Mouse (Mus musculus): ENCODE results near the gene Draxin. TPM values are rescaled to one million over a fixed set of nuclear protein-coding genes. Genes with fewer than 3 reads are reported as not detected.

Gene Draxin
- polyA plus RNA-seq, 1 experiment from 2014 or later = 17.4 TPM

DNA sequence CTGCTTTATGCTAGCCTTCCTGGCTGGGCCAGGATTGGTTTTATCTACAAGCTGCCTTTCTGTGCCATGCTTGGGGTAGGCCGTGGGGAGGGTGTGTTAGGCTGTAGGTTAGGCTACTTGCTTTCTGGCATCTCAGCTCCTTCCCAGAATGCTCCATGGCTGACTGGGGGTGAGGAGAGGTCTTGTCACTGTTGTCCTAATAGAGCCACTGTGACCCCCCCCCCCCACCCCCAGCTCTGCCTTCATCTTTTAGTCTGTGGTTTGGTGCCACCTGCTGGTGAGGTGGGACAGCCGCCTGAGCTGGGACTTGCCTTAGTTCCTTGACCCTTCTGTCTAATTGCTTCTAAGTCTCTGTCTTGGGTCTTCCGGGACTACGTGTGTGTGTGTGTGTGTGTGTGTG, 36.5 kb upstream of the Draxin start:
- no peak overlapping the region; the same call in 1 of the 2 replicates for H3K4me3 ChIP-seq (replicated peaks; ENCODE audit: low read length)
- 24% methylated on average over 4 of the region's 4 CpGs for WGBS
- ATAC-seq (ENCODE audit: low FRiP score) (0 out of 2 replicates have a peak, but pooled peaks have one; percentile 16), DNase-seq (ENCODE audit: low spot score) (no peak)
- H3K27ac ChIP-seq = peak overlapping the region; percentile 69
- H3K27me3 ChIP-seq (ENCODE audit: control insufficient read depth, insufficient read depth, low read length) = peaks cover 55% of the 10 kb centered on the region
- 0 out of 2 replicates have a peak overlapping the region, but pooled peaks have one; percentile 20 for H3K9ac ChIP-seq
- H3K9me3 ChIP-seq (ENCODE audit: control insufficient read depth, low read length) = no peaks in the 10 kb centered on the region
- H3K4me1 ChIP-seq (replicated peaks; ENCODE audit: control insufficient read depth, insufficient read depth, low read length) = peaks cover 21% of the 10 kb centered on the region
- H3K36me3 ChIP-seq (replicated peaks; ENCODE audit: control insufficient read depth, insufficient read depth) = no peaks in the 10 kb centered on the region
- peak overlapping the region; percentile 39 for H3K4me2 ChIP-seq (replicated peaks)

DNA sequence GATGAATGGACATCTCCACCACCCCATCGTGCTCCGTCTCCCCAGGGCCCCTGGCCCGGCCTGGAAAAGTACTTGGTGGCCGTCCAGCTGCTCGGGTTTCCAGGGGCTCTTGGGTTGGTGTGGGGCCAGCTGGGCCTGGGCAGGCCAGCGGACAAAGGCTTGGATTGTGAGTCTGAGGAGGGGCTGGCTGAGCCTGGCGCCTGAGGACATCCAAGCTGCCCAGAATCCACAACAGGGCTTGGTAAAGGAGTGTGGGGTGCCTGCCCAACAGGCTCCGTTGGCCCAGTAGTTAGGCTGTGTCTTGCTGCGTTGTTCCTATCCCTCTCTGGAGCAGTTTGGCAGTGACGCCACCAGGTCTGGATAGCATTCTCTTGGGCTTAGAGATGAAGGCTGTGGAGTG, 35.9 kb upstream of the Draxin start:
- 3% methylated on average over 10 of the region's 10 CpGs for WGBS
- Histone ChIP-seq H3K36me3 (replicated peaks; ENCODE audit: control insufficient read depth, insufficient read depth) (no peaks in the 10 kb centered on the region), H3K27me3 (ENCODE audit: control insufficient read depth, insufficient read depth, low read length) (peaks cover 60% of the 10 kb centered on the region), H3K4me1 (replicated peaks; ENCODE audit: control insufficient read depth, insufficient read depth, low read length) (peaks cover 21% of the 10 kb centered on the region), H3K4me2 (replicated peaks) (peak overlapping the region; percentile 39), H3K9me3 (ENCODE audit: control insufficient read depth, low read length) (no peaks in the 10 kb centered on the region), H3K4me3 (replicated peaks; ENCODE audit: low read length) (no peak overlapping the region; the same call in 1 of the 2 replicates), H3K9ac (peak overlapping the region; percentile 20; the same call in 1 of the 2 replicates), H3K27ac (peak overlapping the region; percentile 69)
- ATAC-seq (ENCODE audit: low FRiP score) (peak; percentile 70), DNase-seq (ENCODE audit: low spot score) (no peak)

DNA sequence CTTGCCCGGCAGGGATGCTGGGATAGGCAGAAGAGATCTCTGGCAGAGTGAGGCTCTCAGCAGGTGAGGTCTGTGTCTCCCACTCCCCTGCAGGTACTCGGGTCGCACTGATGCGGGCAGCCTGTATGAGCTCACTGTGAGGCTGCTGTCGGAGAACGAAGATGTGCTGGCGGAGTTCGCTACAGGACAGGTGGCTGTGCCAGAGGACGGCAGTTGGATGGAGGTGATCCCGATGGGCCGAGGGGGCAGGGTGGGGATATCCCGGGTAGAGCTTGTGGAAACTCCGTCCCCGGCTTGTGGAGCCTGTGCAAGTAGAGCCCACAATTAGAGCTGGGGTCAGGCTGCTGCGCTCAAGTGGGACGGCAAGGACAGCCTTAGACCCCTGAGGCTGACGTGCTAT, 35.1 kb upstream of the Draxin start:
- Histone ChIP-seq H3K4me3 (replicated peaks; ENCODE audit: low read length) (peak overlapping the region; percentile 27; the same call in 1 of the 2 replicates), H3K9me3 (ENCODE audit: control insufficient read depth, low read length) (no peaks in the 10 kb centered on the region), H3K4me2 (replicated peaks) (peak overlapping the region; percentile 2; the same call in 1 of the 2 replicates), H3K27ac (no peak overlapping the region), H3K36me3 (replicated peaks; ENCODE audit: control insufficient read depth, insufficient read depth) (no peaks in the 10 kb centered on the region), H3K27me3 (ENCODE audit: control insufficient read depth, insufficient read depth, low read length) (peaks cover 69% of the 10 kb centered on the region), H3K4me1 (replicated peaks; ENCODE audit: control insufficient read depth, insufficient read depth, low read length) (peaks cover 24% of the 10 kb centered on the region), H3K9ac (0 out of 2 replicates have a peak overlapping the region, but pooled peaks have one; percentile 6)
- DNase-seq (ENCODE audit: low spot score) = no peak
- WGBS = 7% methylated on average over 17 of the region's 17 CpGs
- no peak for ATAC-seq (ENCODE audit: low FRiP score)

DNA sequence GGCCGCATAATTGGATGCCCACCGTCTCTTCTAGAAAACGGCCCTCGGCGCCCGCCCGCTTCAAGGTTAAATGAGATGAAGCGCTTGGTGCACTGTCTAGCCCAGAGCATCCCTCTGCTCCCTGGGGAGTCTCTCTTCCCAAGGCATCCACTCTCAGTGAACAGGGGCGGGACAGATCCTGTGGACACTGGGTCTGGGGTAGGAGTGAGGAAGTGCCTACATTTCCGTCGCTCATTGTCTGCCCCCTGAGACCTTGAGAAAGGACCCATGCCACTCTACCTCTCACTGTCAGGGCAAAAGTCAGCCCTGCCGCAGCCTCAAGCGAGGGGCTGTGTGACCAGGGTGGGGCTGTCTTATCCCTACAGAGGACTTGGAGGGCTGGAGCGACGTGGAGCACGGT, 34.0 kb upstream of the Draxin start:
- H3K27ac ChIP-seq = no peak overlapping the region
- peak overlapping the region; percentile 46 for H3K9ac ChIP-seq
- H3K4me2 ChIP-seq (replicated peaks) = peak overlapping the region; percentile 54
- DNase-seq (ENCODE audit: low spot score) (no peak), ATAC-seq (ENCODE audit: low FRiP score) (no peak)
- 1% methylated on average over 16 of the region's 16 CpGs for WGBS
- H3K4me1 ChIP-seq (replicated peaks; ENCODE audit: control insufficient read depth, insufficient read depth, low read length) = peaks cover 23% of the 10 kb centered on the region
- peaks cover 61% of the 10 kb centered on the region for H3K27me3 ChIP-seq (ENCODE audit: control insufficient read depth, insufficient read depth, low read length)
- peak overlapping the region; percentile 27 for H3K4me3 ChIP-seq (replicated peaks; ENCODE audit: low read length)
- H3K9me3 ChIP-seq (ENCODE audit: control insufficient read depth, low read length) = no peaks in the 10 kb centered on the region
- no peaks in the 10 kb centered on the region for H3K36me3 ChIP-seq (replicated peaks; ENCODE audit: control insufficient read depth, insufficient read depth)

DNA sequence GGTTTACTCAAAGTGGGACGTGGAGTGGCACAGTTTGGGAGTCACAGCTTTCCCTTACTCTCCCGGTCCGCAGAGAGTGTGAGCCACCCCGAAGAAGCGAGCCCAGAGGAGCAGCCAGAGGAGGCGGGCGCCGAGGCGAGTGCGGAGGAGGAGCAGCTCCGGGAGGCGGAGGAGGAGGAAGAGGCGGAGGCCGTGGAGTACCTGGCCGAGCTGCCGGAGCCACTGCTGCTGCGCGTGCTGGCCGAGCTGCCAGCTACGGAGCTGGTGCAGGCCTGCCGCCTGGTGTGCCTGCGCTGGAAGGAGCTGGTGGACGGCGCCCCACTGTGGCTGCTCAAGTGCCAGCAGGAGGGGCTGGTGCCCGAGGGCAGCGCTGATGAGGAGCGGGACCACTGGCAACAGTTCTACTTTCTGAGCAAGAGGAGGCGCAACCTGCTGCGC, 33.5 kb upstream of the Draxin start:
- peaks cover 61% of the 10 kb centered on the region for H3K27me3 ChIP-seq (ENCODE audit: control insufficient read depth, insufficient read depth, low read length)
- peak overlapping the region; percentile 46 for H3K9ac ChIP-seq
- WGBS = under 1% methylated on average over 29 of the region's 29 CpGs
- H3K27ac ChIP-seq = no peak overlapping the region
- ATAC-seq (ENCODE audit: low FRiP score) (no peak), DNase-seq (ENCODE audit: low spot score) (peak; percentile 69)
- H3K4me1 ChIP-seq (replicated peaks; ENCODE audit: control insufficient read depth, insufficient read depth, low read length) = peaks cover 24% of the 10 kb centered on the region
- no peaks in the 10 kb centered on the region for H3K36me3 ChIP-seq (replicated peaks; ENCODE audit: control insufficient read depth, insufficient read depth)
- peak overlapping the region; percentile 27 for H3K4me3 ChIP-seq (replicated peaks; ENCODE audit: low read length)
- H3K9me3 ChIP-seq (ENCODE audit: control insufficient read depth, low read length) = no peaks in the 10 kb centered on the region
- H3K4me2 ChIP-seq (replicated peaks) = peak overlapping the region; percentile 54

DNA sequence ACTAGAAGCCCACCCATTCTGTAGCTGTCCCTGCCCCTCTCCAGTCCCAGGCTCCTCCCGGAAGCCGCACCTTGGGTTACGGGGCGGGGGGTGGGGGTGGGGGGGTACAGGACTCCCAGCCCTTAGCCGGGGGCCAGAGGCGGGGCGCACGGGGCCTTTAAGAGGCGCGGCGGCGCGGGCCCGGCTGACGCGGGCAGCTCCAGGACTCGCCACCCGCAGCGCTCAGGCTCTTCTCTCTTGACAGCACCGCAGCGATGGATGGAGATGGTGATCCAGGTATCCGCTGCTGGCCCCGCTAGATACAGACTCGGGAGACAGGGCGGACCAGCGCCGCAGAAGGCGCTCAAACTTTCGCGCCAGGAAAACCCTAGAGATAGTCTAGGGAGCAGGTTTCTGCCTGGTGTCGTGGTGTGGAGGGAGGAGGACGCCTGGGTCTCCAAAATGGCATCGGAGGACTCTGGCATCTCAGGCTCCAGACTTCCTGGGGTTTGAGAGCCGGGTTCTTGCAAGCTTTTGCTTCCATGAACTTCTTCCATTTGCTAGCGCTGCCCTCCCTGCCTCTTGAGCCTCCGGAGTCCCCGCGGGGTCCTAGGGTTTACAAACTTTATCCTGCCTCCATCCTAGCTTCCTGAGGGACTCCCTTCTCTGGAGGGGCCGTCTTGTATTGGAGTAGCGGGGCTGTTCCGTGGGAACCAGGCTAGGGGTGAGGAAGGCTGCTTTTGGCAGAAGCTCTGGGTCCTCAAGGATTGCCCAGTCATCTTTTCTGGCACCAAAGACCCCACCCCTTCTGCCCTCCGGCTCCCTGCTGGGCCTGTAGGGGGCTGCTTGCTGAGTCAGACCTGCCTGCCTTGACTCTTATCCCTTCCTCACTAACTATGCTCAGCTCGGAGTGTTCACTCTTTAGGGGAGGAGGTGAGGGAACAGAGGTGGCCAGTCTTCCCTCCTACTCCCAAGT, 30.2 kb upstream of the Draxin start, which contains the start of the genes Fbxo44 and Fbxo2:
Gene Fbxo44, minus strand, starts transcription at position 47 of the 955 bp plus-strand sequence.
Gene Fbxo2, plus strand, starts transcription at position 186 of the 955 bp plus-strand sequence.
- Histone ChIP-seq H3K36me3 (replicated peaks; ENCODE audit: control insufficient read depth, insufficient read depth) (peaks cover 25% of the 10 kb centered on the region), H3K9ac (peak within 1 kb of the TSS; percentile 90), H3K4me1 (replicated peaks; ENCODE audit: control insufficient read depth, insufficient read depth, low read length) (peaks cover 29% of the 10 kb centered on the region), H3K27ac (peak within 1 kb of the TSS; percentile 91), H3K9me3 (ENCODE audit: control insufficient read depth, low read length) (no peaks in the 10 kb centered on the region), H3K4me3 (replicated peaks; ENCODE audit: low read length) (peak within 1 kb of the TSS; percentile 76), H3K4me2 (replicated peaks) (peak within 1 kb of the TSS; percentile 82), H3K27me3 (ENCODE audit: control insufficient read depth, insufficient read depth, low read length) (peaks cover 50% of the 10 kb centered on the region)
- WGBS = under 1% methylated on average over 43 of the region's 43 CpGs
- DNase-seq (ENCODE audit: low spot score) = no peak
- ATAC-seq (ENCODE audit: low FRiP score) = no peak; the same call in 1 of the 2 replicates

DNA sequence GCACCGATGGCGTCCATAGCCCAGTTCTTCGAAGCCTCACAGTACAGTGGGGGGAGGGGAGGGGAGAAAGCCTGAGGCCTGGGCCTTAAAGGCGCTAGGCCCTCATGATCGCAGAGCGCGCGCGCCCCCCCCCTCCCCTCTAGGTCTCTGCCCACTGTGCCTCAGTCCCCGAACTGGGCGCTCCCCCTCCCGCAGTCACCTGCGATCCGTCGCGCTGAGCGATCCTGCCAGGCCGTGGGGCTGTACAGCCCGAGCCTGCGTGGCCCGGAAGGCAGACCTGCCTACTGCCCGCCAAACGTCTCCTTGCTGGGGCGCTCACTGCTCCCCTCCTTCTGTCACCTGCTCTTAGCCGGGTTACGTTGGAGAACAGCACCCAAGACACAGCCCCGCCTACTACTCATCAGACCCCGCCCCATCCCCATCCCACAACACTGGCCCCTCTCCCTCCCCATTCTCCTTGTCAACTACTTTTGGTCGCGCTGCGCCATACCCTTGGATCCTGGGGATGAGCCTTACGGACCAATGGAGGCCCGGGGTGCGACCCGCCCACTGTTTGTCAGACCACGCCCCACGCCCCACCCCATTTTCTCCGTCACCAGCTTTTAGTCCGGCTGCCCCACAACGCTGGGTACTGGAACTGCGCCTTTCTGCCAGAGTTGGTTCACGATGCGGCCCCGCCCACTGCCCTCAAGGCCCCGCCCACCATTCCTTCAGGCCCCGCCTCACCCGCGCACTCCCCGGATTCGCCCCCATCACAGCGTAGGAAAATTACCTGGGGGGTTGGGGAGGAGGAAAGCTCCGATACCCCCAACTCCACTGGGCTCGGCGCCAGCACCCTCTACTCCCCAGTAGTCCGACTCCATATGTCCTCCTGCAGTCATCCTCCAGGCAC, 29.3 kb upstream of the Draxin start:
- H3K27me3 ChIP-seq (ENCODE audit: control insufficient read depth, insufficient read depth, low read length) = peaks cover 41% of the 10 kb centered on the region
- under 1% methylated on average over 54 of the region's 55 CpGs for WGBS
- H3K9ac ChIP-seq = peak overlapping the region; percentile 90
- peak overlapping the region; percentile 91 for H3K27ac ChIP-seq
- H3K36me3 ChIP-seq (replicated peaks; ENCODE audit: control insufficient read depth, insufficient read depth) = peaks cover 34% of the 10 kb centered on the region
- H3K4me3 ChIP-seq (replicated peaks; ENCODE audit: low read length) = peak overlapping the region; percentile 76
- H3K4me2 ChIP-seq (replicated peaks) = peak overlapping the region; percentile 82
- peak; percentile 92 for DNase-seq (ENCODE audit: low spot score)
- ATAC-seq (ENCODE audit: low FRiP score) = peak; percentile 88
- peaks cover 29% of the 10 kb centered on the region for H3K4me1 ChIP-seq (replicated peaks; ENCODE audit: control insufficient read depth, insufficient read depth, low read length)
- H3K9me3 ChIP-seq (ENCODE audit: control insufficient read depth, low read length) = no peaks in the 10 kb centered on the region

DNA sequence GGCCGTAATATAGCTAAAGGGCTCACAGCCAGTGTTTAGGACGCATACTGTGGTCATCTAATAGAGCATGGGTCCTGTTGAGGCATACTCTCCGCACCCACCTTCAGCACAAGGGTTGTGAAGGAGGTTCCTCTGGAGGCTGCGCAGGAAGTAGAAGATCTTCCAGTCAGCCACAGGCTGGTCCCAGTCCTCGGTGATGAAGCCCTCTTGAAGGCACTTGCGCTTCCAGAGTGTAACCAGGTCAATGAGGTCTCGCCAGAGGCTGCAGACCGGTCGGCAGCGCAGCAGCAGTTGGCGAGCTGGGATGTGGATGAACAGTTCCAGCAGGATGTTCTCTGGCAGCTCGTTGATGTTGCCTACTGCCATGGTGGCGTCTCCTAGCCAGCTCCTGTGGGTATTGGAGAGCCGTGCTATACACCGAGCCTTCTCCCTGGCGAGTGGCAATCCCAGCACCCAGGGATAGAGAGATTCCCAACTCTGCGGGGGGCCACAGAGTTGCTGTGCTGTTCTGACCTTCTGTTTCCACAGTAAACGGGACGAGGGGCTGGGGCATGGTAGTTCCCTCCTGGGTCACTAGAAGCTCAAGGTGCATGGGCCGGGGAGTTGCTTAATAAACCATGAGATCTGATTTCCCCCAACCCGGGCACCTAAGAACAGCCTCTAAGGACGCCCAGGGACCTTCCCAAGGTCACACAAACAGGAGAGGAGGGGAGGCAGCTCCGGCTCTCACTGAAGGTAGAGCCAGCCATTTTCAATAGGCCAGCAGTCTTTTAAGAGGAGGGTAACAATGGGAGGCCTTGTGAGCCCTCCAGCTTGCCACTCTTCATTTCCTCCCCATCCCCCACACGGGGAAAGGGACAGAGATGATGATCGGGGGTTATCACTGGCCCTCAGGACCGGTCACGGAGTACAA, 28.2 kb upstream of the Draxin start:
- Histone ChIP-seq H3K4me3 (replicated peaks; ENCODE audit: low read length) (peak overlapping the region; percentile 76), H3K9me3 (ENCODE audit: control insufficient read depth, low read length) (no peaks in the 10 kb centered on the region), H3K9ac (peak overlapping the region; percentile 90), H3K36me3 (replicated peaks; ENCODE audit: control insufficient read depth, insufficient read depth) (peaks cover 45% of the 10 kb centered on the region), H3K27me3 (ENCODE audit: control insufficient read depth, insufficient read depth, low read length) (peaks cover 30% of the 10 kb centered on the region), H3K27ac (peak overlapping the region; percentile 91), H3K4me1 (replicated peaks; ENCODE audit: control insufficient read depth, insufficient read depth, low read length) (peaks cover 20% of the 10 kb centered on the region), H3K4me2 (replicated peaks) (peak overlapping the region; percentile 82)
- peak; percentile 5 for ATAC-seq (ENCODE audit: low FRiP score)
- DNase-seq (ENCODE audit: low spot score) = no peak
- 20% methylated on average over 27 of the region's 27 CpGs for WGBS
